Mouse (Mus musculus): ENCODE results near the gene Ttc7b. TPM values are rescaled to one million over a fixed set of nuclear protein-coding genes. Genes with fewer than 3 reads are reported as not detected.

Ttc7b gene
- total RNA-seq, 4 experiments from 2014 or later, result 89.9 to 102 (median 95.5) TPM

GRCm38 (mm10) chr12:100520077-100520793, 391 bp downstream of the Ttc7b start:
- no peak for DNase-seq

- DNase-seq, result no peak
These were observed 946 bp downstream of the Ttc7b start for GRCm38 (mm10) chr12:100519684-100520076.

- DNase-seq, result no peak
These were observed 3.3 kb downstream of the Ttc7b start for GRCm38 (mm10) chr12:100517371-100517770.

GRCm38 (mm10) chr12:100516161-100516838, 4.3 kb downstream of the Ttc7b start:
- DNase-seq, result no peak

GRCm38 (mm10) chr12:100515493-100515892, 5.1 kb downstream of the Ttc7b start:
- DNase-seq, result no peak

- DNase-seq, result no peak
These were observed 6.0 kb downstream of the Ttc7b start for GRCm38 (mm10) chr12:100514611-100515010.

- DNase-seq, result no peak
These were observed 7.5 kb downstream of the Ttc7b start for GRCm38 (mm10) chr12:100513131-100513530.

GRCm38 (mm10) chr12:100512641-100513040, 8.0 kb downstream of the Ttc7b start:
- no peak for DNase-seq

GRCm38 (mm10) chr12:100509615-100510282, 10.9 kb downstream of the Ttc7b start:
- no peak for DNase-seq

GRCm38 (mm10) chr12:100508668-100509067, 12.0 kb downstream of the Ttc7b start:
- no peak for DNase-seq

GRCm38 (mm10) chr12:100505484-100505883, 15.1 kb downstream of the Ttc7b start:
- no peak for DNase-seq

- DNase-seq, result no peak
These were observed 16.0 kb downstream of the Ttc7b start for GRCm38 (mm10) chr12:100504585-100504984.

- DNase-seq, result no peak
These were observed 17.0 kb downstream of the Ttc7b start for GRCm38 (mm10) chr12:100503659-100504058.

GRCm38 (mm10) chr12:100502544-100502943, 18.1 kb downstream of the Ttc7b start:
- DNase-seq, result no peak

GRCm38 (mm10) chr12:100501261-100501660, 19.4 kb downstream of the Ttc7b start:
- DNase-seq, result no peak

GRCm38 (mm10) chr12:100499469-100499868, 21.2 kb downstream of the Ttc7b start:
- no peak for DNase-seq

- DNase-seq, result no peak
These were observed 22.6 kb downstream of the Ttc7b start for GRCm38 (mm10) chr12:100498006-100498405.

GRCm38 (mm10) chr12:100495083-100495482, 25.5 kb downstream of the Ttc7b start:
- DNase-seq, result no peak

GRCm38 (mm10) chr12:100493211-100493610, 27.4 kb downstream of the Ttc7b start:
- no peak for DNase-seq

GRCm38 (mm10) chr12:100492676-100493075, 27.9 kb downstream of the Ttc7b start:
- DNase-seq, result no peak

- DNase-seq, result no peak
These were observed 28.5 kb downstream of the Ttc7b start for GRCm38 (mm10) chr12:100491967-100492611.

GRCm38 (mm10) chr12:100489799-100490198, 30.8 kb downstream of the Ttc7b start:
- DNase-seq, result no peak

GRCm38 (mm10) chr12:100488368-100488767, 32.3 kb downstream of the Ttc7b start:
- no peak for DNase-seq
